Mouse (Mus musculus) heart, embryonic 14.5 days (tissue): ENCODE results near the gene Slc19a1. TPM values are rescaled to one million over a fixed set of nuclear protein-coding genes. Genes with fewer than 3 reads are reported as not detected.

Experiments used
- ATAC-seq: fragments of 200-750 bp; cut with Nextera tagmentation; 2 replicates; pipeline ENCODE4 v1.8.0; 2017; ENCODE audit warnings: low read depth, moderate TSS enrichment; ENCODE audit not compliant: insufficient number of reproducible peaks, insufficient read depth, low FRiP score
- H3K27ac ChIP-seq, 2 experiments: fragments of 200-500 bp in 1 of 2; fragments of 300-500 bp in 1 of 2; sonication (generic) in 1 of 2; replicated peaks in 1 of 2; 2 replicates each; pipeline ENCODE4 v1.5.1; 2012 to 2014; ENCODE audit warnings: low read depth in 2 of 2, low read length in 2 of 2, control low read depth in 1 of 2, mild to moderate bottlenecking in 1 of 2, mixed read lengths in 1 of 2; ENCODE audit not compliant: control insufficient read depth in 1 of 2, insufficient read depth in 1 of 2
- H3K27me3 ChIP-seq: fragments of 300-500 bp; sonication (generic); 2 replicates; pipeline ENCODE4 v1.6.1; 2014; ENCODE audit warnings: mild to moderate bottlenecking, low read length, control low read depth; ENCODE audit not compliant: control insufficient read depth, insufficient read depth
- H3K36me3 ChIP-seq: fragments of 300-500 bp; sonication (generic); 2 replicates; pipeline ENCODE4 v1.6.1; 2014; ENCODE audit warnings: mild to moderate bottlenecking, control low read depth, low read length, mixed read lengths; ENCODE audit not compliant: control insufficient read depth, insufficient read depth
- H3K4me1 ChIP-seq, 2 experiments: fragments of 200-500 bp in 1 of 2; fragments of 300-500 bp in 1 of 2; sonication (generic) in 1 of 2; 2 replicates each; pipeline ENCODE4 v1.6.1; 2012 to 2014; ENCODE audit warnings: low read length in 2 of 2, control low read depth in 1 of 2, mixed read lengths in 1 of 2; ENCODE audit not compliant: control insufficient read depth in 2 of 2, insufficient read depth in 2 of 2
- H3K4me2 ChIP-seq: fragments of 300-500 bp; sonication (generic); 2 replicates; pipeline ENCODE4 v1.6.1; 2014; ENCODE audit warnings: mild to moderate bottlenecking, low read length
- H3K4me3 ChIP-seq, 2 experiments: fragments of 200-500 bp in 1 of 2; fragments of 300-500 bp in 1 of 2; sonication (generic) in 1 of 2; 2 replicates each; pipeline ENCODE4 v1.5.1; 2012 to 2014; ENCODE audit warnings: low read length in 2 of 2, mild to moderate bottlenecking in 2 of 2, control low read depth in 1 of 2, low read depth in 1 of 2, moderate library complexity in 1 of 2; ENCODE audit not compliant: control insufficient read depth in 1 of 2, insufficient read depth in 1 of 2
- H3K9ac ChIP-seq: fragments of 300-500 bp; sonication (generic); 2 replicates; pipeline ENCODE4 v1.6.1; 2014; ENCODE audit warnings: mild to moderate bottlenecking, low read length
- H3K9me3 ChIP-seq: fragments of 300-500 bp; sonication (generic); 2 replicates; pipeline ENCODE4 v1.6.1; 2016; ENCODE audit warnings: low read length, control low read depth; ENCODE audit not compliant: control insufficient read depth
- WGBS: fragments of 180-500 bp; shearing (Covaris S2); extraction: QIAGEN DNeasy Blood & Tissue Kit; methylation state at CpG from one replicate; pipeline ENCODE4 v1.1.7; 2014; 5-methylcytosine and 5-hydroxymethylcytosine counted together
- polyA plus RNA-seq: library from polyadenylated mRNA; unstranded; fragments of >200 nt; fragmentation: Nextera tagmentation; extraction: Ambion mirVana; gene quantifications from 2 replicates; pipeline ENCODE4 v1.2.1, GENCODE M21; 2014

Gene Slc19a1
- polyA plus RNA-seq, 1 experiment from 2014 or later = 12.2 TPM

DNA sequence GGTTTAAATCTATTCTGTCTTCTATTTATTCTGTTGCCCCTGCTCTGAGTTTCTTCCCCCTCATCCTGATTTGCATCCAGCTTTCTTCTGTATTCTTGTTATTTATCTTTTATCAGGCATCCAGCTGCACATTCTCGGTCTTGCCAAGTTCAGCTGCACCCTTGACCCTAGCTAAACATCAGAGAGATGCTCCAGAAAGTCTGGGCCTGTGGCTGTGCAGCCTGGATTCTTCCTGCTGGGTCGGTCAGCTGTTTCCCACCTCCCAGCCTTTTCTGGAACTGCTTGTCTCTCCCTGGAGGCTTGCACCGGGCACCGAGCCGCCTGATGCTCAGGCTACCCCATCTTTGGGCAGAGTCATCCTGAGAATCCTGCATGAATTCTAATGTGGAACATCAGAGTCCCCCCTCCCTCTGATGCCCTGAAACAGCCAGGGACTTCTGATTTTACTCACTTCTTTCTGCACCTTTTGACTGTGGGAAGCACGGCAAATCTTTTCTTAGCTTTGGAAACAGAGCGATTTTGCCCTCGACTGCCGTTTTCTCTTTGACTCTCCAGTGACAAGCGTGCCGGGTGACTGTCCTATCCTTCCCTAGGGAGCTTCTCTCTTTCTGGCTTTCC is 30.5 kb downstream of the Slc19a1 start:
- Histone ChIP-seq H3K4me3 (no peak overlapping the region), H3K9ac (no peak overlapping the region), H3K36me3 (peaks cover 46% of the 10 kb centered on the region), H3K4me2 (no peak overlapping the region), H3K9me3 (no peaks in the 10 kb centered on the region), H3K27ac (no peak overlapping the region), H3K27me3 (no peaks in the 10 kb centered on the region), H3K4me1 (no peaks in the 10 kb centered on the region)
- ATAC-seq = no peak
- WGBS = 77% methylated on average over 11 of the region's 11 CpGs

DNA sequence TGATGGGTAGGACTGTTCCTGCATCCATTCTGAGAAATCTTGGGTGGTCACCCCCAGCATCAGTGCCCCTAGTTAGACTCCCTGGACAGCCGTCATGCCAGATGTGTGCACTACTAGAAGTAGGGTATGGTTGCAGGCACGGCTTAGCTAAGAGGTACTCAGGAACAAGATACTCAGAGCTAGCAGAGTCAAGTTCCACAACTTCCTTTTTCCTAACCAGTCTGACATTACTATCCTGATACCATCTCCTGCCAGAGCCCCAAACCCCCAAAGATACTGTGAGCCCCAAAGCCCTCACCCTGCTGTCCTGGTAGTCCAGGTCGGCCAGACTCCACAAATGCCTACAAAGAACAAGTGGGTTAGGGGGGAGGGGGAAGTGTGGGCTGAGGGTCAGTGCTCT is 32.2 kb downstream of the Slc19a1 start:
- WGBS = 89% methylated on average over 3 of the region's 3 CpGs
- Histone ChIP-seq H3K4me3 (no peak overlapping the region), H3K9ac (no peak overlapping the region), H3K36me3 (peaks cover 55% of the 10 kb centered on the region), H3K9me3 (no peaks in the 10 kb centered on the region), H3K27me3 (no peaks in the 10 kb centered on the region), H3K27ac (no peak overlapping the region), H3K4me1 (no peaks in the 10 kb centered on the region), H3K4me2 (no peak overlapping the region)
- no peak for ATAC-seq

DNA sequence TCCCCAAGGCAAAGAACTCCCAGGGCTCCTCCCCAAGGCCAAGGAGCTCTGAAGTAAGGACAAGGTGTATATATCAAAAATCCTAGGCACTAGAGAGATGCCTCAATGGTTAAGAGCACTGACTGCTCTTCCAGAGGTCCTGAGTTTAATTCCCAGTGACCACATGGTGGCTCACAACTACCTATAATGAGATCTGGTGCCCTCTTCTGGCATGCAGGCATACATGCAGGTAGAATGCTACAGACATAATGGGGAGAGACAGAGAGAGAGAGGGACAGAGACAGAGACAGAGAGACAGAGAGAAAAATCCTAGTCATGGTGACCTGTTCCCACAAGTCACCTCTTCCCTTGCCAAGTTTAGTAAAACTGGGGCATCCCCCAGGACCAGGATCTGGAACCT is 32.6 kb downstream of the Slc19a1 start:
- Histone ChIP-seq H3K27me3 (no peaks in the 10 kb centered on the region), H3K27ac (no peak overlapping the region), H3K4me2 (no peak overlapping the region), H3K36me3 (peaks cover 55% of the 10 kb centered on the region), H3K4me3 (no peak overlapping the region), H3K9me3 (no peaks in the 10 kb centered on the region), H3K4me1 (no peaks in the 10 kb centered on the region), H3K9ac (no peak overlapping the region)
- ATAC-seq = no peak

DNA sequence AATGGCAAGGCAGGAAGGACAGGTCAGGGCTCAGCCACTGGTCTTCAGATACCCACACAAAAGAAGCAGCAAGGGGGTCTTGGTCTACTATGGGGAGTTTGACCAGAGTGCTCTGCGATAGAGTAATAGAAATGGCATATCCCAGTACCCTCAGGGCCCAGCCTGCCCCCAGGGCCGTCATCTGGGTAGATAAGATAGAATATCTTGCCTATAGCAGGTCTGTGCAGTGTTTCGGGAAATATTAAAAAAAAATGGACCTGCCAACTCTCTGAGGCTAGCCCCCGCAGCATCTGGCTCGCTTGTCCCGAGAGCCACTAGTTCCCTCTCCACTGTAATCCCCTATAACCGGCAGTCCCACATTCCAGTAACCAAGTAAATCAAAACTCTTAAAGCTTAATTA is 36.4 kb downstream of the Slc19a1 start:
- no peak overlapping the region for H3K27ac ChIP-seq
- ATAC-seq = no peak
- WGBS = 85% methylated on average over 7 of the region's 7 CpGs
- H3K36me3 ChIP-seq = peaks cover 81% of the 10 kb centered on the region
- no peaks in the 10 kb centered on the region for H3K27me3 ChIP-seq
- H3K9me3 ChIP-seq = no peaks in the 10 kb centered on the region
- H3K4me1 ChIP-seq = no peaks in the 10 kb centered on the region
- H3K4me2 ChIP-seq = no peak overlapping the region
- H3K4me3 ChIP-seq = no peak overlapping the region
- H3K9ac ChIP-seq = no peak overlapping the region

DNA sequence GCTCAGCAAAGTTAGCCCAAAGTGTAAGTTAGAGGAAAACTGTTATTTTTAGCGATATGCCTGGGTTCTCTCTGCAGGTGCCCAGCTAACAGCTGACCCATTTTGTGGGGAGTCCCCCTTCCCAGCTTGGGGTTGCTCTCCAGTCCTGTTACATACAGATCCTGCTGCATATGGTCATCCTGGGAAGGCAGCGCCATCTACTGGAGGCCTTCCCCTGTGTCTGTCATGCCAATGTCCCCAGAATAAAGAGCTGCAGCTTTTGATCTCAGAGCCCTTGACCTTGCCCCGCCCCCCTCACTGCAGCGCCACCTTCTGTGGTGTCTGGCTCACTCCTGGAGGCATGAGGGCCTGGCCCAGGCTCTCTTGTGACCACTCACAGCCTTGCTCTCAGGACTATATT is 38.0 kb downstream of the Slc19a1 start:
- Histone ChIP-seq H3K27ac (no peak overlapping the region), H3K4me3 (no peak overlapping the region), H3K4me2 (no peak overlapping the region), H3K27me3 (no peaks in the 10 kb centered on the region), H3K4me1 (no peaks in the 10 kb centered on the region; a peak in 1 of 4 replicates), H3K9me3 (no peaks in the 10 kb centered on the region), H3K36me3 (peaks cover 78% of the 10 kb centered on the region), H3K9ac (no peak overlapping the region)
- no peak for ATAC-seq
- WGBS = 44% methylated on average over 4 of the region's 4 CpGs

DNA sequence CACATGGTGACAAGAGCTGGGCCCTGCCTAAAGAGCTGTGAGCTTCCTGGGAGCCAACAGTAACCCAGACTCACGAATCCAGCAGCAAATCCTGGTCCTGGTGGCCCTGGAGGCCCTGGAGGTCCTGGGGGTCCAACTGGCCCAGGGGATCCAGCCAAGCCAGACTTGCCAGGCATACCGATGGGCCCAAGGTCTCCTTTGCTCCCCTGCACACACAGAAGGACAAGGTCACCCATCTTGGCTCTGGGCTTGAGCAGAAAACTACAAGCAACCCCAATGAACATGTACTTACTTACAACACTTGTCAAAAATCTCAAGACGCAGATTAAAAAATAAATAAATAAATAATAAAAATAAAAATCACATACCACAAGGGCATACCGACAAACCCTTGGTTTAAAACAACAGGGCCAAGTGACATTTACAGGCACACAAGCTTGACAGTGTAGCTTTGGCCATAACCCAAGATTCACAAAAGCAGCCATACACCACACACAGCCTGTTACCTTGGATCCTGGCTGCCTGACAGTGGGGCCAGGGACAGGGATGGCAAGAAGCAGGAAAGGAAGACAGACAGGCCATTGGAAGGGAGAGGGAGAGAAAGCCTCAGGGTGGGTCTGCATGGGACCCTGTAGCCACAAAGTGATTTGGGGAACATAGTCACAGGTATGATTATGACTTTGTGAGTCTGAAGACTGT is 42.4 kb downstream of the Slc19a1 start:
- H3K27ac ChIP-seq = no peak overlapping the region
- no peaks in the 10 kb centered on the region for H3K9me3 ChIP-seq
- no peaks in the 10 kb centered on the region; a peak in 1 of 4 replicates for H3K4me1 ChIP-seq
- peaks cover 73% of the 10 kb centered on the region for H3K36me3 ChIP-seq
- H3K4me2 ChIP-seq = no peak overlapping the region
- 75% methylated on average over 4 of the region's 4 CpGs for WGBS
- ATAC-seq = no peak
- no peak overlapping the region for H3K9ac ChIP-seq
- H3K27me3 ChIP-seq = no peaks in the 10 kb centered on the region
- H3K4me3 ChIP-seq = no peak overlapping the region

DNA sequence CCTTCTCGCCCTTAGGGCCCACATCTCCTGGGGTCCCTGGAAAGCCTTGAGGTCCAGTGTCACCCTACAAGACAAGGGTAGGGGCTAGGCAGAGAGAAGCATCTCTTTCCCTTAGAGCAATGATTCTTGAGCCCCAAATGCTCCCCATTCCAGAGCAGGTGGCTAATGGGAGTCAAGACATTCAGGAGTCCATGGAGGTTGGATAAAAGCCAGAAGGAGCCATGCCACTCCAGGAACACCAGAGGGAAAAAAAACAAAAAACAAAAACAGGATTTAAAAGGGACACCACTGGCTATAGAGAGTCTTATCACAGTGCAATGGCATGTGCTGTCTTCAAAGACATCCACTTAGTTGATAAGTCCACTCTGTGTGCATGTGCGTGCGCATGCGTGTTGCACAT is 46.4 kb downstream of the Slc19a1 start:
- WGBS = 87% methylated on average over 4 of the region's 4 CpGs
- no peak overlapping the region for H3K27ac ChIP-seq
- H3K36me3 ChIP-seq = peaks cover 64% of the 10 kb centered on the region
- H3K4me3 ChIP-seq = no peak overlapping the region
- ATAC-seq = no peak
- no peak overlapping the region for H3K4me2 ChIP-seq
- no peaks in the 10 kb centered on the region for H3K27me3 ChIP-seq
- H3K4me1 ChIP-seq = no peaks in the 10 kb centered on the region; a peak in 1 of 4 replicates
- H3K9me3 ChIP-seq = no peaks in the 10 kb centered on the region
- no peak overlapping the region for H3K9ac ChIP-seq

DNA sequence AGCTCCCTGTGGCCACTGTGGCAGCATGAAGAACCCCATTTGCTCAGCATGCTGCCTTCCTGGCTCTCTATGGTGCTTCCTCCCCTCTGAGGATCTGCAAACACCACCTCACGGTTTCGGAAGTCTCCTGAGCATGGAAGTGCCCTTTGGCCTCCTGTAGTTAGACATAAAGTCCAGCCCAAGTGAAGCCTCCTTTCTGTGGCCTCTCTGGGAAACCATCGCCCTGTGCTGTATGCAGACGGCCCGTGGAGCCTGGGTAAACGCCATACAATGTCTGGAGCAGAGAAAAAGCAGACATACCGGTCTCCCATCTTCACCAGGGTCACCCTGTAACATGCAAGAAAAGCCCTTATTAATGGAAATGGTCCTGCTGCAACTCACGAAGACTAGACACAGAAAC is 46.9 kb downstream of the Slc19a1 start:
- no peaks in the 10 kb centered on the region for H3K9me3 ChIP-seq
- H3K9ac ChIP-seq = no peak overlapping the region
- WGBS = 87% methylated on average over 8 of the region's 8 CpGs
- H3K36me3 ChIP-seq = peaks cover 61% of the 10 kb centered on the region
- no peak overlapping the region for H3K4me3 ChIP-seq
- H3K27ac ChIP-seq = no peak overlapping the region
- no peaks in the 10 kb centered on the region; a peak in 1 of 4 replicates for H3K4me1 ChIP-seq
- no peak overlapping the region for H3K4me2 ChIP-seq
- ATAC-seq = no peak
- no peaks in the 10 kb centered on the region for H3K27me3 ChIP-seq
